Mouse (Mus musculus): Measurements from ENCODE around the gene Fos. TPM values are rescaled to one million over a fixed set of nuclear protein-coding genes. Genes with fewer than 3 reads are reported as not detected.
A peak's percentile ranks its signal among the peaks of the same experiment; 100 is the strongest.

Fos gene
- polyA plus RNA-seq, 1 experiment from 2014 or later, result 4.0 TPM

DNA sequence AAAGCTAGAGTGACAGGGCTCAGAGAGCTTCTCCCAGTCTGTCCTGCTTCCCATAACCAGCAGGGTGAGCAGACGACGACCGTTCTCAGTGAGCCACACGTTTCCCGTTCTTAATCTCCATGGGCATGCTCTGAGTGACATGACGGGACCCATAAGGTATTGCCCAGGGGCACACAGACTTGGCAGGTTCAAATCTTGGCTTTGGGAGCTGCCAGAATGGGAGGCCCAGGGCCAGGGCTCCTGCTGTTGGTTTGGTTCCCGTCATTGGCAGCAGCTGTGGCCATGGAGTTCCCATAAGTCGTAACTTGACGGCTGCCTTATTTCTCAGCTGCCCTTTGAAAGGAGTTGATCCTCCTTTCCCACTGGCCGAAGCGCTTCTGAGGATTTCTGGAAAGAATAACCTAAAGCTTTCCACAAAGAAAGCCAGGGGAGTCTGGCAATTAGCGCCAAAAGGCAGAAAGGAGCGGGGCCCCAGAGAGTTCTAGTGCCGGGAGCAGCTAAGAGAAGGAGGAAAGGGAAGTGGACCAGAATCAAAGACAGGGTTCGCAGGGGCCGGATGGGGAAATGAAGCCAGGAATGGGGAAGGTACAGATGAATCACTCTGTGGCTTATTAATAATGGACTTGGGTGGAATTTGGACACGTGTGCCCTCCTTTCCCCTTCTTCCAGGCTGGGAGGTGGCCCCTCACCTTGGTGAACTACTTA lies 36.4 kb upstream of the Fos start:
- H3K4me2 ChIP-seq (ENCODE audit: low read depth, low read length), result no peak overlapping the region
- no peak overlapping the region for H3K4me3 ChIP-seq (ENCODE audit: low read depth, low read length)
- H3K4me1 ChIP-seq (ENCODE audit: control insufficient read depth, insufficient read depth, low read length), result peaks cover 20% of the 10 kb centered on the region
- no peak overlapping the region for H3K9ac ChIP-seq (replicated peaks; ENCODE audit: low read depth, low read length)
- H3K9me3 ChIP-seq (ENCODE audit: control insufficient read depth, low read length), result no peaks in the 10 kb centered on the region
- 33% methylated on average over 17 of the region's 17 CpGs for WGBS
- H3K27ac ChIP-seq (ENCODE audit: low read depth, low read length), result peak overlapping the region; percentile 34; the same call in 1 of the 2 replicates
- no peaks in the 10 kb centered on the region for H3K36me3 ChIP-seq (ENCODE audit: control insufficient read depth, insufficient read depth, low read length)
- peak; percentile 57; the same call in 1 of the 2 replicates for ATAC-seq (ENCODE audit: low read depth)
- H3K27me3 ChIP-seq (ENCODE audit: control insufficient read depth, insufficient read depth, low read length), result no peaks in the 10 kb centered on the region

DNA sequence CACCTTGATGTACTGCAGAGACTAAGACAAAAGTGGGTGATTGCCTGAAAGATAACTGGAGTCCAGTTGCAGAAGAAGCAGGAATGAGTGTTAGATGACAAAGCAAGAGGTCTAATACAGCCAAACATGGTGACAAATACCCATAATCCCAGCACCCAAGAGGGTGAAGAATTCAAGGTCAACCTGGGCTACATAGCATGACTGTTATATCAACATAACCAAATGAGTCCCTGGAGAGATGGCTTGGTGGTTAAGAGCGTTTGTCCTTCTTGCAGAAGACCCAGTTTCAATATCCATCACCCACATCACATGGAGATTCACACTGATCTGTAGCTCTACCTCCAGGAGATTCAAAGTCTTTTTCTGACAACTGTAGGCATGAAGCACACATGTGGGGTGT lies 30.2 kb upstream of the Fos start:
- Histone ChIP-seq H3K36me3 (ENCODE audit: control insufficient read depth, insufficient read depth, low read length) (no peaks in the 10 kb centered on the region), H3K9me3 (ENCODE audit: control insufficient read depth, low read length) (no peaks in the 10 kb centered on the region), H3K4me2 (ENCODE audit: low read depth, low read length) (no peak overlapping the region), H3K27me3 (ENCODE audit: control insufficient read depth, insufficient read depth, low read length) (no peaks in the 10 kb centered on the region), H3K9ac (replicated peaks; ENCODE audit: low read depth, low read length) (no peak overlapping the region), H3K27ac (ENCODE audit: low read depth, low read length) (no peak overlapping the region), H3K4me1 (ENCODE audit: control insufficient read depth, insufficient read depth, low read length) (no peaks in the 10 kb centered on the region), H3K4me3 (ENCODE audit: low read depth, low read length) (no peak overlapping the region)
- WGBS, result 88% methylated on average over 1 of the region's 1 CpGs
- ATAC-seq (ENCODE audit: low read depth), result no peak

DNA sequence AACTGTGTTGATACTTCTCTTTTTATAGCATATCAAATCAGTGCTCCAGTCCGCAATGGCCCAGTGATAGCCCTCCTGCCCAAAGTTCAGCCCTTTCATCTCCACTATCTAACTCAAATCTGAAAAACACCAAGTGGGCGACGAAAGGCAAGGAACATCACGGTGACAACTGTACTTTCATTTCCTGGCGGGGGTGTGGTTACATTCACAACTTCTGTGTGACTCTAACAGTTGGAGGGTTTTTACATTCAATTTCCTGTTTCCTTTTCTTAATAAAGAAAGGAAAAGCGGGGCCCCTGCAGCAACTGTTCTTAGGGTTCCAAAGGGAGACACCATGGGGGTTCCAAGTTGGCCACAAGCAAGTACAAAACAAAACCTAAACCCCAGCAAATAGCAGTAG lies 29.0 kb upstream of the Fos start:
- no peaks in the 10 kb centered on the region for H3K4me1 ChIP-seq (ENCODE audit: control insufficient read depth, insufficient read depth, low read length)
- WGBS, result 65% methylated on average over 6 of the region's 6 CpGs
- no peak overlapping the region for H3K4me2 ChIP-seq (ENCODE audit: low read depth, low read length)
- H3K27ac ChIP-seq (ENCODE audit: low read depth, low read length), result no peak overlapping the region
- no peaks in the 10 kb centered on the region for H3K9me3 ChIP-seq (ENCODE audit: control insufficient read depth, low read length)
- no peaks in the 10 kb centered on the region for H3K36me3 ChIP-seq (ENCODE audit: control insufficient read depth, insufficient read depth, low read length)
- H3K9ac ChIP-seq (replicated peaks; ENCODE audit: low read depth, low read length), result no peak overlapping the region
- no peak for ATAC-seq (ENCODE audit: low read depth)
- H3K4me3 ChIP-seq (ENCODE audit: low read depth, low read length), result no peak overlapping the region
- no peaks in the 10 kb centered on the region for H3K27me3 ChIP-seq (ENCODE audit: control insufficient read depth, insufficient read depth, low read length)

DNA sequence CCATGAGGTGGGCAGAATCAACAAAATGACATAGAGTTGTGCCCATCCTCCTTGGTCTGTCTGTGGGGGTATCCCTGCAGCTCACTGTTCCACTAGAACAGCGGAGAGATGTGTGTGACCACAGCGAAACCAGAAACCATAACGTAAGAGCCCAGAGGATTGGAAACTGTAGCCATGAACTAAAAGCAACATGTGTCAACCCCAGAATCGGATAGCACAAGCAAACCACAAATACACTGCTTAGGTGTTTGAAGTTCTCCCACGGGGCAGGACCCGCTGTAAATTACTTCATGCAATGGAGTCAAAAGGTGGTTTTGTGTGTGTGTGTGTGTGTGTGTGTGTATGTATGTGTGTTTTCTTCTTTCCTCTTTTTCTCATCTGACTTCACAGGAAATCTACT lies 26.7 kb upstream of the Fos start:
- WGBS, result 90% methylated on average over 6 of the region's 6 CpGs
- H3K4me1 ChIP-seq (ENCODE audit: control insufficient read depth, insufficient read depth, low read length), result peaks cover 1% of the 10 kb centered on the region; the same call in 1 of the 2 replicates
- H3K9me3 ChIP-seq (ENCODE audit: control insufficient read depth, low read length), result no peaks in the 10 kb centered on the region
- no peak overlapping the region for H3K9ac ChIP-seq (replicated peaks; ENCODE audit: low read depth, low read length)
- H3K4me2 ChIP-seq (ENCODE audit: low read depth, low read length), result no peak overlapping the region
- ATAC-seq (ENCODE audit: low read depth), result no peak
- H3K27ac ChIP-seq (ENCODE audit: low read depth, low read length), result no peak overlapping the region
- H3K27me3 ChIP-seq (ENCODE audit: control insufficient read depth, insufficient read depth, low read length), result no peaks in the 10 kb centered on the region
- no peak overlapping the region for H3K4me3 ChIP-seq (ENCODE audit: low read depth, low read length)
- no peaks in the 10 kb centered on the region for H3K36me3 ChIP-seq (ENCODE audit: control insufficient read depth, insufficient read depth, low read length)

DNA sequence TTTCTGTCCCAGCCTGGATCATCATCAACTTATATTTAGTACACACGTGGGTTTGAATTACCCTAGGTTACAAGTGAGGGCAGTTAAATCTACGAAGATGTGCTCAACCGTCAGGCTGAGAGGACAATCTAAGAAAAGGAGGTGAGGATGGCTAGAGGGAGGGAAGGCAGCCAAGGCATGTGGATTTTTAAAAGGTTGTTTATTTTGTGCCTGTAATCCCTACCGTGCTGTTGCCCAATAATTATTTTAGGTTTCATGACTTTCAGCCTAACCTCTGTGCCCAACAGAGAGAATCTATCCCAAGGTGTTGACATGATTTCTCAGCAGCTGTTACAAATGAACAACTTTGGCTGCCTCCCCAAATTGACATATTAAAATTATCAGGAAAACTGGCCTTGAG lies 26.2 kb upstream of the Fos start:
- Histone ChIP-seq H3K9me3 (ENCODE audit: control insufficient read depth, low read length) (no peaks in the 10 kb centered on the region), H3K4me2 (ENCODE audit: low read depth, low read length) (no peak overlapping the region), H3K9ac (replicated peaks; ENCODE audit: low read depth, low read length) (no peak overlapping the region), H3K4me1 (ENCODE audit: control insufficient read depth, insufficient read depth, low read length) (peaks cover 3% of the 10 kb centered on the region; the same call in 1 of the 2 replicates), H3K27me3 (ENCODE audit: control insufficient read depth, insufficient read depth, low read length) (no peaks in the 10 kb centered on the region), H3K4me3 (ENCODE audit: low read depth, low read length) (no peak overlapping the region), H3K36me3 (ENCODE audit: control insufficient read depth, insufficient read depth, low read length) (no peaks in the 10 kb centered on the region), H3K27ac (ENCODE audit: low read depth, low read length) (no peak overlapping the region)
- WGBS, result 71% methylated on average over 4 of the region's 4 CpGs
- ATAC-seq (ENCODE audit: low read depth), result no peak

DNA sequence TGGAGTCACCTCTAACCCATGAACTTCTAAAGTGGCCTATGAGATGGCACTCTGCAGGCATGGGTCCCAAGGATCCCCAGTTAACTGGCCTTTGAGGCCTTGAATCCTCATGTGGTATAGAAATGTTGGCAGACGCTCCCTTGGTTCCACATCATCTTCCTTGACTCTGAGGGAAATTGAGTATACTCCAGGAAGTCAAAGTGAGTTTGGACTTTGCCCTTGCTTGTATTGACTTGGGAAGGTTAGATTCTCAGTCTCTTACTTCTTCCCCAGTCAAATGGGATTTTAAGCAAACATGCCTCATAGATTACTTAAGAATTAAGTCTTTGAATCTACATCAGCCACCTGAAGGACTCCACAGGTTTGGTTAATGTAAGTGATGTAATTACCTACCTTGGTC lies 24.2 kb upstream of the Fos start:
- H3K36me3 ChIP-seq (ENCODE audit: control insufficient read depth, insufficient read depth, low read length), result no peaks in the 10 kb centered on the region
- no peak overlapping the region for H3K9ac ChIP-seq (replicated peaks; ENCODE audit: low read depth, low read length)
- no peak for ATAC-seq (ENCODE audit: low read depth)
- no peak overlapping the region for H3K4me2 ChIP-seq (ENCODE audit: low read depth, low read length)
- H3K4me3 ChIP-seq (ENCODE audit: low read depth, low read length), result no peak overlapping the region
- H3K4me1 ChIP-seq (ENCODE audit: control insufficient read depth, insufficient read depth, low read length), result peaks cover 3% of the 10 kb centered on the region; the same call in 1 of the 2 replicates
- no peaks in the 10 kb centered on the region for H3K27me3 ChIP-seq (ENCODE audit: control insufficient read depth, insufficient read depth, low read length)
- no peak overlapping the region for H3K27ac ChIP-seq (ENCODE audit: low read depth, low read length)
- WGBS, result 100% methylated on average over 1 of the region's 1 CpGs
- H3K9me3 ChIP-seq (ENCODE audit: control insufficient read depth, low read length), result no peaks in the 10 kb centered on the region

DNA sequence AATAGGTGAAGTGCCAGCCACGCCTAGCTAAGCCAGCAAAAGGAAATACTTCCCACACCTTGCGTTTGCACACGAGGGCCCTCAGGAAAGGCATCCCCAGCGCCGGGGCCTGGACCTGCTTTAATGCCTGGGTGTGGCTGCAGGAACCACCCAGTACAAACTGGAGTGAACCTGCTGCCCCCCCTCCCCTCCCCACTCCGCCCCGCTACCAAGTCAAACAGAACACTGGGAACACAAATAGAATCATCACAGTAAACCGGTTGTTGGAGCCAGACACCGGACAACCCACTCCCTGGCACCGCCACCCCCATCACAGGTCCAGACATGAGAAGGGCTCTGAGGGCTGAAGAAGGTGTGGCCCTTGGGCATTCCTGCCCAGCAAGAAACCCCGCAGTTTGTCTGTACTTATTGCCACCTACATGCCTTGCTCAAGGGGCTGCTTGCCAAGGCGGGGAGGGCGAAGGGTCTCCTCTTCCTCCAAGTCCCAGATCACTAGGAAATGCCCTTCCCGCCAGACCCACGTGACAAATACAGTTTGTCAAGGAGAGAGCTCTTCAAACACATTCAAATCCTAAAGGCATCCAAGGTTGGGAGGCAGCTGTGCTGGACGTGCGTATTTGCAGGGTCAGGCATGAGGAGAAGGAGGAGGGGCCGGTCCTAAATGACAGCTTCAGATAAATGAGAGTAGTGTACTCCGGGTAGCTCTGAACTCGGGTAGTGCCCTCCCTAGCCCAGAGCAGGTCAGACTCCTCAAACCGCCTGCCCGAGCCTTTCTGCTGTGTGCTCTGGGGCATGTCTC lies 21.8 kb upstream of the Fos start:
- no peak overlapping the region for H3K4me3 ChIP-seq (ENCODE audit: low read depth, low read length)
- H3K27ac ChIP-seq (ENCODE audit: low read depth, low read length), result no peak overlapping the region
- H3K27me3 ChIP-seq (ENCODE audit: control insufficient read depth, insufficient read depth, low read length), result no peaks in the 10 kb centered on the region
- WGBS, result 41% methylated on average over 22 of the region's 22 CpGs
- ATAC-seq (ENCODE audit: low read depth), result no peak
- no peak overlapping the region for H3K4me2 ChIP-seq (ENCODE audit: low read depth, low read length)
- H3K9me3 ChIP-seq (ENCODE audit: control insufficient read depth, low read length), result no peaks in the 10 kb centered on the region
- peaks cover 10% of the 10 kb centered on the region; the same call in 1 of the 2 replicates for H3K4me1 ChIP-seq (ENCODE audit: control insufficient read depth, insufficient read depth, low read length)
- no peak overlapping the region for H3K9ac ChIP-seq (replicated peaks; ENCODE audit: low read depth, low read length)
- no peaks in the 10 kb centered on the region for H3K36me3 ChIP-seq (ENCODE audit: control insufficient read depth, insufficient read depth, low read length)

DNA sequence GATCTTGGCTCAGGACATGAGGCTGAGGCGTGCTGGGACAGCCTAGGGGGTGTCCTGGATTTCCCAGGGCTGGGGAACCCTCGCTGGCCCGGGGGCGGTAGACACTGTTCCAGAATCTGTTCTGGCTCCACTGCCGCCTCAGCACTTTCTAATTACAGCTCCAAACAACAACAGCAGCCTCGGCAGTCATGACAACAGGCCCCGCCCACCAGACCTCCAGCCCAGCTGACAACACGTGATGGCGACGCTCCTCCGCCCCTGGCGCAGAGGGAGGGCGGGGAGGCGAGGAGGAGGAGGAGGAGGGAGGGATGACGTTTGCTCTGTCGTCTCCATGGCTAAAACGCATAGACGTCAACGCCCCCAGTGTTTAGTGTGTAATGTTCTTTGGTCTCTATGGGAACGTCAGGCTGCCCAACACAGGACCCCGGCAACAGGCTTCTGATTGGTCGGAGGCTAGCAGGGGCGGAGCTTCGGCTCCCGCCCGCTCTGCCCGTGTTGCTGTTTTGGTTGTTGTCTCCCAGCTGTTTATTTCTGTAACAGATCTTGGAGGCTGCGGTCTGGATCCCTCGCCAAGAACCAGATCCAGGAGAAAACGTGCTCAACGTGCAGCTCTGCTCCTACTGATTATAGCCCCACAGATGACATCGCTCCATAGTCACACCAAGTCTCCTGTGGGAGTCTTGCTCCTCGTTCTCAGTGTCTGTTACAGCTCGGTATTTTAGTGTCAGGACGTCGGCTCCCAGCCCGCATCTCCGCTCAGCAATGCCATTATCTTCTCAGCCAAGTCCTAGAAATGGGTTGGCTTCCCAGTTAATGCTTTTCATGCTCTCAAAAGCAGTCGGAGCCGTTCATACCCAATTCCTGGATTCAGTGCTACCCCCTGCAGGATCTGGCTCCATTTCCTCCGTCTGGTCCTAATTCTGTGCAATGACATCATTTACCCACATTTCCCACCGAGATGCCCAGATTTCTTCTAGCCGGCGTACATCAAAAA lies 18.3 kb upstream of the Fos start:
- peak; percentile 99 for ATAC-seq (ENCODE audit: low read depth)
- Histone ChIP-seq H3K9ac (replicated peaks; ENCODE audit: low read depth, low read length) (peak overlapping the region; percentile 60), H3K4me3 (ENCODE audit: low read depth, low read length) (peak overlapping the region; percentile 39), H3K27me3 (ENCODE audit: control insufficient read depth, insufficient read depth, low read length) (no peaks in the 10 kb centered on the region), H3K4me2 (ENCODE audit: low read depth, low read length) (peak overlapping the region; percentile 70), H3K9me3 (ENCODE audit: control insufficient read depth, low read length) (no peaks in the 10 kb centered on the region), H3K4me1 (ENCODE audit: control insufficient read depth, insufficient read depth, low read length) (peaks cover 10% of the 10 kb centered on the region; the same call in 1 of the 2 replicates), H3K36me3 (ENCODE audit: control insufficient read depth, insufficient read depth, low read length) (no peaks in the 10 kb centered on the region), H3K27ac (ENCODE audit: low read depth, low read length) (peak overlapping the region; percentile 95)
- 2% methylated on average over 44 of the region's 44 CpGs for WGBS

All from neural tube, embryonic 14.5 days (tissue).